Mouse (Mus musculus): Measurements from ENCODE around the gene Gm2897. TPM values are rescaled to one million over a fixed set of nuclear protein-coding genes. Genes with fewer than 3 reads are reported as not detected.
"Not testable (repeated sequence)": the region's sequence is repeated elsewhere in the genome, so short reads cannot be mapped to it uniquely, and the experiment has no call there.

Gene Gm2897
- 8.7 and 10.2 TPM in 2 replicates for polyA plus RNA-seq (2015; fragmentation: Nextera tagmentation; extraction: Ambion mirVana)

DNA sequence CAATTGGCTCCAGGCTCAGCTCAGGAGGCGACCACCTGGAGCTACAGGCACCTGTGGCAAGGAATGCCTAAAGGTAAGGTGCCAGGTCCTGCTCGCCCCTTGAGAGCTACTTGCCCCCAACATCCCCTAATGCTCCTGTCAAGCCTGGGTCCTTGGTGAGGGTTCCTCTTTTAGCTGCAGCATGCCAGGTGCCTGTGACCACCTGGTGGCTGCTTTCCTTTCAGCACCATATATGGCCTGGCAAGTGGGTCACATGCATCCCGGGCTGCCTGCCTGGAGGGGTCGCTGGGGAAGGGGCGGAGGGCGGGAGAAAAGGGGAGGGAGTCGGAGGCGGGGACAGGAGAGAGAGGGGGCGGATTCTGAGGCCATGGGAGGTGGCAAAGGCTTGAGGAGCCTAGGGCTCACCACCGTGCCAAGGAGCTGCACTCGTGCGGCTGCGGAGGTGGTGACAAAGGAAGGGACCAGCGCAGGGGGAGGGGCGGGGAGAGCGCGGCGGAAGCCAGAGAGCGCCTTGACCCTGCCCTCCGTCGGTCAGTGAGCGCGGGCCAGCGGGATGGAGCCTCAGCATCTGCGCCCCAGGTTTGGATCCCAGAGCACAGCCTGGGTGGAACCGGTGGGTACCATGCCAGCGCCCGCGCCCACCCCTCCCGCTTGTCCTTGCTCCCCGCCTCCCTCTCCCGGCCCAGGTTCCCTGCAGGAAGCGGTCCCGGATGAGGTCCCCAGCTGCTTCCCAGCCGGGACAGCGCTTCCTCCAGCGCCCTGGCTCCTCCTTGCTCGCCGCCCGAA is at the start of gene Gm2897:
TSS of gene Gm2897 (plus strand) at position 559 of the 786 bp plus-strand sequence.
- not testable (repeated sequence) for H3K36me3 ChIP-seq; H3K27me3 ChIP-seq; H3K9me3 ChIP-seq; H3K27ac ChIP-seq; H3K4me1 ChIP-seq (replicated peaks)
- Histone ChIP-seq H3K4me3 (replicated peaks) (peak within 1 kb of the TSS; percentile 56), H3K4me2 (replicated peaks) (peak within 1 kb of the TSS; percentile 64), H3K9ac (replicated peaks) (peak within 1 kb of the TSS; percentile 72)
- 3% methylated on average over 35 of the region's 40 CpGs for WGBS
- peak; percentile 85 for ATAC-seq

DNA sequence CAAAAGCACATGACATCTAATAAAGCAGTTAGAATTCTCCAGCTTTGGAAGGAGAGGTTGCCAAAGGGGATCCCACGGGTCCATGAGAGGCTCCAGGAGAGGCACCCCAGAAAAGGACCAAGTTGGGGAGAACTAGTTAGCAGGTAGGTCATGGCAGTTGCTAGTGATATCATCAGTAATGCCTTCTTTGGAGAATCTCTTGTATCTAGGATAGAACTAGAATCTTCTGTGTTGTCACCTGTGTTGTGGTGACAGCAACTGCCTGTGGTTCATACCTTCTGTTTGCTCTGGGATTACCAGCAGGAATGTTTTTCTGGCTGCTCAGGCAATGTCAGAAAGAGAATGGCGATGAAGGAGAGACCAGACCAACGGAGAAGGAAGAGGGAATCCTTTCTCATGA is 19.4 kb upstream of the Gm2897 start, which contains the start of gene Gm2888:
TSS of gene Gm2888 (plus strand) at position 301 of the 400 bp plus-strand sequence.
- not testable (repeated sequence) for H3K36me3 ChIP-seq; H3K4me2 ChIP-seq (replicated peaks); H3K9me3 ChIP-seq; H3K4me3 ChIP-seq (replicated peaks); H3K9ac ChIP-seq (replicated peaks); ATAC-seq; H3K27ac ChIP-seq; H3K4me1 ChIP-seq (replicated peaks); H3K27me3 ChIP-seq
- WGBS: 62% methylated on average over 2 of the region's 3 CpGs

DNA sequence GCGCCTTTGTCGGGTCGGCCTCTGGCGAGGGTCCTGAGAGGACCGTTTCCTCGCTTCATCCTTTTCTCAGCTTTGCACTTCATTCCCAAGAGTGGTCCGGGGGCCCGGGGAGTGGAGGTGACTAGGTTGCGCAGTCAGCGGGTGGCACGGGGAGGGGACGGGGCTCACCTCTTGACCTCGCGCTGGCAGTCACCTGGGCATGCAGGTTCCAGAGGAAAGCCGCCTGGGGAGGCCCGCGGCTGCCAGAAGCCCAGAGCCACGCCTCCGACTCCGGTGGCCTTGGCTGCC is 372 bp downstream of the Gm2897 start:
- peak overlapping the region; percentile 72 for H3K9ac ChIP-seq (replicated peaks)
- H3K4me3 ChIP-seq (replicated peaks): peak overlapping the region; percentile 56
- not testable (repeated sequence) for H3K36me3 ChIP-seq; H3K27ac ChIP-seq; H3K4me1 ChIP-seq (replicated peaks); ATAC-seq; H3K27me3 ChIP-seq; H3K9me3 ChIP-seq
- H3K4me2 ChIP-seq (replicated peaks): peak overlapping the region; percentile 64
- 1% methylated on average over 14 of the region's 20 CpGs for WGBS

DNA sequence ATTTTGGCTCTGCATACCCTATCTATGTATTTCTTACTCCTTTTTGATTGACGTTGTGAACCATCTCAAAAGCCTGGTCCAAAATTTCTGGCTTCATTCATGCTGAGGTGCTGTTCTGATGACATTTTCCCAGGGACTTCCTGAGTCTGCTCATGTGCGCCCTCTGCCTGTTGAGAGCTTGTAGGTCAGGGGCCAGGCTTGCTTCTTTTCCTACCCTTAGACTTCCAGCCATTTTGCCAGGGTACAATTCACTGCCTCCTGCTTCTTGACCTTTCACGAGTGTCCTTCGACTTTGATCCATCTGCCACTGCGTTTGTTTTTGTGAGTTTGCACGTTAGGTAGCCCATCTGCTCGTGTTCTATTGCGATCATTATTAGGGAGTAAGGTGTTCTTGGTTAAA is 1.0 kb downstream of the Gm2897 start:
- not testable (repeated sequence) for H3K9me3 ChIP-seq; H3K4me1 ChIP-seq (replicated peaks); H3K27me3 ChIP-seq; ATAC-seq; H3K36me3 ChIP-seq; H3K4me3 ChIP-seq (replicated peaks); H3K27ac ChIP-seq; H3K9ac ChIP-seq (replicated peaks)
- H3K4me2 ChIP-seq (replicated peaks): 0 out of 2 replicates have a peak overlapping the region, but pooled peaks have one; percentile 64
- 12% methylated on average over 7 of the region's 8 CpGs for WGBS

DNA sequence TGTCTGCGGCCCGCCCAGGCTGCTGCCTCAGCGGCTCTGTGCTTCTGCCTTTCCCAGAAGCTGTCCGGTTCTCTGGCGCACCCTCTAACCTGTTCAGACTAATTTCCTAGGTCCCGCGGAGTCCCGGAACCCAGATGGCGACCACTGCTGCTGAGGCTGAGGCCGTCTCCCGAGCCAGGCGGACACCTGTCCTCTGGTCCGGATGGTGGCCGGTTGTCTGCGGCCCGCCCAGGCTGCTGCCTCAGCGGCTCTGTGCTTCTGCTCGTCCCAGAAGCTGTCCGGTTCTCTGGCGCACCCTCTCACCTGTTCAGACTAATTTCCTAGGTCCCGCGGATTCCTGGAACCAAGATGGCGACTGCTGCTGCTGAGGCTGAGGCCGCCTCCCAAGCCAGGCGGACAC is 67.0 kb downstream of the Gm2897 start:
- H3K9ac ChIP-seq (replicated peaks); H3K4me3 ChIP-seq (replicated peaks); ATAC-seq; H3K27me3 ChIP-seq; H3K9me3 ChIP-seq; H3K4me1 ChIP-seq (replicated peaks); H3K36me3 ChIP-seq; H3K27ac ChIP-seq; H3K4me2 ChIP-seq (replicated peaks): not testable (repeated sequence)
- 95% methylated on average over 25 of the region's 25 CpGs for WGBS

Other genes starting within 250 kb of the Gm2897 start
- gene Gm2888, start 19.3 kb upstream of the Gm2897 start, polyA plus RNA-seq (2015; fragmentation: Nextera tagmentation; extraction: Ambion mirVana): not detected in 2 replicates
- gene Gm10340, start 84.7 kb downstream of the Gm2897 start, polyA plus RNA-seq (2015; fragmentation: Nextera tagmentation; extraction: Ambion mirVana): not detected in 2 replicates
- 0.32 TPM in 1 of 2 replicates, not detected in the other for gene Gm5795, start 139.0 kb downstream of the Gm2897 start, polyA plus RNA-seq (2015; fragmentation: Nextera tagmentation; extraction: Ambion mirVana)
- gene D830030K20Rik, start 159.2 kb downstream of the Gm2897 start, polyA plus RNA-seq (2015; fragmentation: Nextera tagmentation; extraction: Ambion mirVana): 22.5 and 24.1 TPM in 2 replicates

Data from midbrain, embryonic 13.5 days (tissue).